Mouse (Mus musculus) lung, postnatal 10 days (tissue): ENCODE results near the gene Cdk5r2.
"Not testable (repeated sequence)": the region's sequence is repeated elsewhere in the genome, so short reads cannot be mapped to it uniquely, and the experiment has no call there.

Experiments
- DNase-seq: peaks from one replicate; pipeline ENCODE4 v3.0.0; 2021

The Cdk5r2 gene

GRCm38 (mm10) chr1:74854306-74855056 is at the start of gene Cdk5r2:
TSS of gene Cdk5r2 (plus strand) at chr1:74854934.
- DNase-seq: peak; percentile 91

GRCm38 (mm10) chr1:74805340-74805835 is 49.3 kb upstream of the Cdk5r2 start:
- no peak for DNase-seq

GRCm38 (mm10) chr1:74805843-74806242 is 48.9 kb upstream of the Cdk5r2 start:
- DNase-seq: no peak

- DNase-seq: peak; percentile 52
These were observed 48.1 kb upstream of the Cdk5r2 start for GRCm38 (mm10) chr1:74806360-74807311.

GRCm38 (mm10) chr1:74807551-74808071 is 47.1 kb upstream of the Cdk5r2 start:
- no peak for DNase-seq

- DNase-seq: peak; percentile 95
These were observed 46.7 kb upstream of the Cdk5r2 start for GRCm38 (mm10) chr1:74808078-74808477.

- peak; percentile 20 for DNase-seq
These were observed 45.7 kb upstream of the Cdk5r2 start for GRCm38 (mm10) chr1:74809007-74809406.

- DNase-seq: peak; percentile 22
These were observed 39.6 kb upstream of the Cdk5r2 start for GRCm38 (mm10) chr1:74814931-74815647.

- DNase-seq: not testable (repeated sequence)
These were observed 38.8 kb upstream of the Cdk5r2 start for GRCm38 (mm10) chr1:74815965-74816364.

GRCm38 (mm10) chr1:74816612-74817199 is 38.0 kb upstream of the Cdk5r2 start:
- DNase-seq: peak; percentile 95

- no peak for DNase-seq
These were observed 37.5 kb upstream of the Cdk5r2 start for GRCm38 (mm10) chr1:74817219-74817618.

GRCm38 (mm10) chr1:74818509-74818908 is 36.2 kb upstream of the Cdk5r2 start:
- DNase-seq: no peak

- DNase-seq: not testable (repeated sequence)
These were observed 31.1 kb upstream of the Cdk5r2 start for GRCm38 (mm10) chr1:74823598-74823997.

- DNase-seq: no peak
These were observed 30.0 kb upstream of the Cdk5r2 start for GRCm38 (mm10) chr1:74824518-74825302.

- DNase-seq: no peak
These were observed 24.7 kb upstream of the Cdk5r2 start for GRCm38 (mm10) chr1:74830061-74830460.

- no peak for DNase-seq
These were observed 21.5 kb upstream of the Cdk5r2 start for GRCm38 (mm10) chr1:74833255-74833654.

- DNase-seq: no peak
These were observed 11.6 kb upstream of the Cdk5r2 start for GRCm38 (mm10) chr1:74843090-74843489.

GRCm38 (mm10) chr1:74846341-74846740 is 8.4 kb upstream of the Cdk5r2 start:
- DNase-seq: no peak

- DNase-seq: no peak
These were observed 5.8 kb upstream of the Cdk5r2 start for GRCm38 (mm10) chr1:74848946-74849345.

GRCm38 (mm10) chr1:74850251-74850650 is 4.5 kb upstream of the Cdk5r2 start:
- DNase-seq: no peak
